Mouse (Mus musculus): Measurements from ENCODE around the gene A3galt2. TPM values are rescaled to one million over a fixed set of nuclear protein-coding genes. Genes with fewer than 3 reads are reported as not detected.

The A3galt2 gene
- polyA plus RNA-seq, 1 experiment from 2014 or later = 0.02 TPM

- Histone ChIP-seq H3K4me2 (ENCODE audit: low read depth, low read length) (no peak overlapping the region), H3K4me1 (ENCODE audit: control insufficient read depth, low read depth, low read length) (peaks cover 5% of the 10 kb centered on the region; the same call in 1 of the 2 replicates), H3K9me3 (replicated peaks; ENCODE audit: control insufficient read depth, low read length) (no peaks in the 10 kb centered on the region), H3K4me3 (ENCODE audit: low read depth, low read length) (no peak overlapping the region), H3K36me3 (ENCODE audit: control insufficient read depth, insufficient read depth) (peaks cover 10% of the 10 kb centered on the region), H3K27ac (ENCODE audit: low read length) (no peak overlapping the region), H3K27me3 (ENCODE audit: control insufficient read depth, insufficient read depth, low read depth, low read length) (no peaks in the 10 kb centered on the region), H3K9ac (ENCODE audit: low read depth, low read length) (no peak overlapping the region)
- 83% methylated on average over 7 of the region's 7 CpGs for whole genome bisulfite sequencing (ENCODE audit: insufficient replicate concordance)
- no peak for ATAC-seq (ENCODE audit: low read depth)
These were observed 26.9 kb downstream of the A3galt2 start for GRCm38 (mm10) chr4:128782037-128782436.

DNA sequence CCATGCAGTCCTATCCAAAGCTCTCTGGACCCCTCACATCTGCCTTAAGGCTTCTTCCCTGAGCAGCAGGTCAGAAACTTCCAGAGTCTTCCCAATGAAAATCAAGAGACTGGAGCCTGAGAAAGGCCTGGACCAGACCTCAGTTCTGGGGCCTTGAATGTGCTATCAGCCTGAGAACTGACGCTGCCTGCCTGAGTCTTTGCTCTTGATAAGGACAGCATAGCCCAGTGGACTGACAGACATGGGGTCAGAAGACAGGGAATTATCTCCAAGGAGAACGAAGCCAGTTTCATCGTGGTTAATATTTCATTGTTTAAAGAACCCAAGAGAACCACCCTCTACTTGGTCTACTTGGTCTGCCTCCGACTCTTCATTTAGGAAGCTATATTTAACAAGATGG, 27.5 kb downstream of the A3galt2 start:
- peaks cover 10% of the 10 kb centered on the region for H3K36me3 ChIP-seq (ENCODE audit: control insufficient read depth, insufficient read depth)
- no peaks in the 10 kb centered on the region for H3K27me3 ChIP-seq (ENCODE audit: control insufficient read depth, insufficient read depth, low read depth, low read length)
- H3K4me1 ChIP-seq (ENCODE audit: control insufficient read depth, low read depth, low read length) = peaks cover 5% of the 10 kb centered on the region; the same call in 1 of the 2 replicates
- H3K4me3 ChIP-seq (ENCODE audit: low read depth, low read length) = no peak overlapping the region
- WGBS (ENCODE audit: insufficient replicate concordance) = 27% methylated on average over 4 of the region's 4 CpGs
- H3K9ac ChIP-seq (ENCODE audit: low read depth, low read length) = no peak overlapping the region
- no peak overlapping the region for H3K4me2 ChIP-seq (ENCODE audit: low read depth, low read length)
- H3K27ac ChIP-seq (ENCODE audit: low read length) = no peak overlapping the region
- H3K9me3 ChIP-seq (replicated peaks; ENCODE audit: control insufficient read depth, low read length) = no peaks in the 10 kb centered on the region
- no peak for ATAC-seq (ENCODE audit: low read depth)

DNA sequence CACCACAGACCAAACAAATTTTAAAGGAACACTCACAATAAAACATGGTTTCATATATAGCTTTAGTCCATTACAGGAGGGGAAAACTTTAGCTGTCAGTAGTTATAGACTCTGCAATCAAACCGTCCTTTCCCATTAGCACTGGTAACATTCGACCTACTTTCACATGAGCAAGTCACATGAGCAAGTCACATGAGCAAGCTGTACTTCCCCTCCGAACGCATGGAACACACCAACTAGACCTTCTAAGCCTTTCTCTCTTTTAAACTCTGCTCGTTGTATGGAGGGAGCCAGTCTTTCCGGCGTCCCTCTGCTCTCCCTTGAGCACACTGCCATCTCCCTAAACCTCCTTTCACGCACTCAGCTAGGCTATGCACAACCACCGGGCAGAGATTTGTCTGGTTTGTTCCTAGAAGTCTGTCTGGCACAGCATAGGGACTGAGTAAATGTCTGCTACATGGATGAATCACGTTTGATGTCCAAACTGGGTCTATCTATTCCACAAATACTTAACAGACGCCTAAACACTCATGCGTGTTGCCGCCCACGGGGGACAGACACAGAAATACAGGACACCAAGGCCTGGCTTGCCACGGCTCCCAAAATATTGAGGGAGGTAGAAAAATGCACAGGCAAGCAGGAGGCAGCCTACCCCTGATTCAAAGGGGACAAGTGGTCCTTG, 29.9 kb downstream of the A3galt2 start:
- H3K4me3 ChIP-seq (ENCODE audit: low read depth, low read length) = no peak overlapping the region
- H3K4me1 ChIP-seq (ENCODE audit: control insufficient read depth, low read depth, low read length) = peaks cover 5% of the 10 kb centered on the region
- no peak overlapping the region for H3K27ac ChIP-seq (ENCODE audit: low read length)
- no peak overlapping the region for H3K4me2 ChIP-seq (ENCODE audit: low read depth, low read length)
- WGBS (ENCODE audit: insufficient replicate concordance) = 81% methylated on average over 15 of the region's 15 CpGs
- peaks cover 10% of the 10 kb centered on the region for H3K36me3 ChIP-seq (ENCODE audit: control insufficient read depth, insufficient read depth)
- no peaks in the 10 kb centered on the region for H3K9me3 ChIP-seq (replicated peaks; ENCODE audit: control insufficient read depth, low read length)
- H3K9ac ChIP-seq (ENCODE audit: low read depth, low read length) = no peak overlapping the region
- ATAC-seq (ENCODE audit: low read depth) = no peak
- no peaks in the 10 kb centered on the region for H3K27me3 ChIP-seq (ENCODE audit: control insufficient read depth, insufficient read depth, low read depth, low read length)

DNA sequence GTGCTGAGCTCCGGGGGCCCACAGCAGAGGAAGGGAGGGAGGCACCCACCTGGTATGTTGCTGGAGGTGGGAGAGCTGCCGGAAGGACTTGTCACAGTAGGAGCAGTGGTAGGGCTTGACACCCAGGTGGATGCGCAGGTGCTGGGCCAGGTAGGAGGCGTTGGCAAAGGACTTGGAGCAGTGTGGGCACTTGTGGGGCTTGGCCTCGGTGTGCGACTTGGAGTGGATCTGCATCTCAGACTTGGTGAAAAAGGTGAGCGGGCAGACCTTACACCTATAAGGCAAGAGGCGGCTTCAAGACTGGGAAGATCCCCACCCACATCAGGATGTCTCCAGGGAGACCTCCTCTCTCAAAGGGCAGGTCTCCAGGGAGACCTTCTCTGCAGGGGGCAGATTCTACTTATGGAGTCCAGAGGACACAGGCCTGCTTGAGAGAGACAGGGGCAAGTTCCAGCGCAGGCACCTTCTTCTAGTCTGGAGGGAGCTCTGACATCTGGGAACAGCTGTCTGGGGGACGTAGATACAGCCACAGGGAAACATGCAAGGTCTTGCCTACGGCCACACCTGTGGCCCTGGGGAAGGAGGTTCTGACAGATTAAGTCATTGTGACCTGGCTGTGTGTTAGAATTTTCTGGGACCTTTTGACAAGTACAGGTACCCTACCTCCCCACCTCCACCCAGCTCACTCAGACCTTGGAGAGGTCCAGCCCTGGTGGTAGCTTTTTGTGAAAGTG, 30.9 kb downstream of the A3galt2 start:
- no peak overlapping the region for H3K9ac ChIP-seq (ENCODE audit: low read depth, low read length)
- H3K27me3 ChIP-seq (ENCODE audit: control insufficient read depth, insufficient read depth, low read depth, low read length) = no peaks in the 10 kb centered on the region
- 85% methylated on average over 11 of the region's 11 CpGs for WGBS (ENCODE audit: insufficient replicate concordance)
- H3K4me1 ChIP-seq (ENCODE audit: control insufficient read depth, low read depth, low read length) = peaks cover 5% of the 10 kb centered on the region
- ATAC-seq (ENCODE audit: low read depth) = no peak
- no peaks in the 10 kb centered on the region for H3K9me3 ChIP-seq (replicated peaks; ENCODE audit: control insufficient read depth, low read length)
- H3K4me3 ChIP-seq (ENCODE audit: low read depth, low read length) = no peak overlapping the region
- H3K27ac ChIP-seq (ENCODE audit: low read length) = no peak overlapping the region
- no peak overlapping the region for H3K4me2 ChIP-seq (ENCODE audit: low read depth, low read length)
- peaks cover 10% of the 10 kb centered on the region for H3K36me3 ChIP-seq (ENCODE audit: control insufficient read depth, insufficient read depth)

DNA sequence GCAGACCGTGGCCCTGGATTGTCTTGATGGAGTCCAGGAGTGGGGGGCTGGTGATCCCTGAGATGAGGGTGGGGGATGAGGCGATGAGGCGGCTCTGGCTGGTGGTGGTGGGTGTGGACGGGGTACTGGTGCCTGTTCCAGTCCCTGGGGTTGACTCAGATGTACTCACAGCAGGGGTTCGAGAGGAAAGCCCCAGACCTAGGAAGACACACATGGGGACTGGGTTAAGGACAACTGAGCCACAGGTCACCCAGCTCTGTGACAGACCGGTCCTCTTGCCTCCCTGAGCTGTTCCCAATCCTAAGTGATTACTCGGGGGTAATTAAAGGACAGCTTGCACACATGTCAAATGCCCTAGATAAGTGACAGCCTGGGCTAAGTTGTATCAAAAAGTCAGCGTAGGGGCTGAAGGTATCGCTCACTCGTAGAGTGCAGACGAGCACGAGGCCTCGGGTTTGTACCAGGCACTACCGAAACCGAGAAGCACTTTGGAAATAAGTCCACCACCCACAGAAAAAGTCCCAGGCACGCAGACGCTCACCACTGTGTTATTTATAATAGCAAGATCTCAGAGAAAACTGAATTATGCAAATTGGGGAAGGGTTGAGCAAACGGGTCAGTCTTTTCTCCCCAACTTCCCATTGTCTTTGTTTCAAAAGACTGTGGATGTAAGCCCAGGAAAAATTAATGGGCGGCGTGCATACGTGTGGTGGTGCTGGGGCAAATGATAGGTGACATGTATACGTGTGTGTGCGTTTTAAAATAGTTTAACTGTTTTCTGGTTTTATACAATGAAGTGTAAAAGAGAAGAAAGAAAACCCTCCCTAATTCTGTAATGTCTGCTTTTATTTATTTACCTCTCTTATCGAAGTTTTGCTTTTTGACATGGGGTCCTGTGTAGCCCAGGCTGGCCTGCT, 32.1 kb downstream of the A3galt2 start:
- 81% methylated on average over 24 of the region's 24 CpGs for WGBS (ENCODE audit: insufficient replicate concordance)
- peaks cover 10% of the 10 kb centered on the region for H3K36me3 ChIP-seq (ENCODE audit: control insufficient read depth, insufficient read depth)

GRCm38 (mm10) chr4:128788108-128788507, 32.9 kb downstream of the A3galt2 start:
- H3K9me3 ChIP-seq (replicated peaks; ENCODE audit: control insufficient read depth, low read length) = no peaks in the 10 kb centered on the region
- peaks cover 10% of the 10 kb centered on the region for H3K36me3 ChIP-seq (ENCODE audit: control insufficient read depth, insufficient read depth)
- no peaks in the 10 kb centered on the region for H3K27me3 ChIP-seq (ENCODE audit: control insufficient read depth, insufficient read depth, low read depth, low read length)
- whole genome bisulfite sequencing (ENCODE audit: insufficient replicate concordance) = 77% methylated on average over 4 of the region's 4 CpGs
- no peak overlapping the region for H3K9ac ChIP-seq (ENCODE audit: low read depth, low read length)
- H3K4me3 ChIP-seq (ENCODE audit: low read depth, low read length) = no peak overlapping the region
- no peak overlapping the region for H3K27ac ChIP-seq (ENCODE audit: low read length)
- no peak for ATAC-seq (ENCODE audit: low read depth)
- H3K4me2 ChIP-seq (ENCODE audit: low read depth, low read length) = no peak overlapping the region
- H3K4me1 ChIP-seq (ENCODE audit: control insufficient read depth, low read depth, low read length) = peaks cover under 1% of the 10 kb centered on the region

More for the DNA sequence above, 32.1 kb downstream of the A3galt2 start:
- Histone ChIP-seq H3K27me3 (ENCODE audit: control insufficient read depth, insufficient read depth, low read depth, low read length) (no peaks in the 10 kb centered on the region), H3K9me3 (replicated peaks; ENCODE audit: control insufficient read depth, low read length) (no peaks in the 10 kb centered on the region), H3K4me1 (ENCODE audit: control insufficient read depth, low read depth, low read length) (peaks cover 5% of the 10 kb centered on the region), H3K4me3 (ENCODE audit: low read depth, low read length) (no peak overlapping the region), H3K4me2 (ENCODE audit: low read depth, low read length) (no peak overlapping the region), H3K27ac (ENCODE audit: low read length) (no peak overlapping the region), H3K9ac (ENCODE audit: low read depth, low read length) (no peak overlapping the region)
- no peak for ATAC-seq (ENCODE audit: low read depth)

- no peaks in the 10 kb centered on the region for H3K9me3 ChIP-seq (replicated peaks; ENCODE audit: control insufficient read depth, low read length)
- H3K27me3 ChIP-seq (ENCODE audit: control insufficient read depth, insufficient read depth, low read depth, low read length) = no peaks in the 10 kb centered on the region
- peak overlapping the region; percentile 47 for H3K4me2 ChIP-seq (ENCODE audit: low read depth, low read length)
- H3K36me3 ChIP-seq (ENCODE audit: control insufficient read depth, insufficient read depth) = peaks cover 5% of the 10 kb centered on the region
- H3K27ac ChIP-seq (ENCODE audit: low read length) = no peak overlapping the region
- no peak overlapping the region for H3K9ac ChIP-seq (ENCODE audit: low read depth, low read length)
- H3K4me1 ChIP-seq (ENCODE audit: control insufficient read depth, low read depth, low read length) = no peaks in the 10 kb centered on the region; the same call in none of the 2 replicates
- peak; percentile 30; the same call in 1 of the 2 replicates for ATAC-seq (ENCODE audit: low read depth)
- peak overlapping the region; percentile 41 for H3K4me3 ChIP-seq (ENCODE audit: low read depth, low read length)
- 68% methylated on average over 18 of the region's 18 CpGs for WGBS (ENCODE audit: insufficient replicate concordance)
These were observed 34.5 kb downstream of the A3galt2 start for GRCm38 (mm10) chr4:128789646-128790045.

DNA sequence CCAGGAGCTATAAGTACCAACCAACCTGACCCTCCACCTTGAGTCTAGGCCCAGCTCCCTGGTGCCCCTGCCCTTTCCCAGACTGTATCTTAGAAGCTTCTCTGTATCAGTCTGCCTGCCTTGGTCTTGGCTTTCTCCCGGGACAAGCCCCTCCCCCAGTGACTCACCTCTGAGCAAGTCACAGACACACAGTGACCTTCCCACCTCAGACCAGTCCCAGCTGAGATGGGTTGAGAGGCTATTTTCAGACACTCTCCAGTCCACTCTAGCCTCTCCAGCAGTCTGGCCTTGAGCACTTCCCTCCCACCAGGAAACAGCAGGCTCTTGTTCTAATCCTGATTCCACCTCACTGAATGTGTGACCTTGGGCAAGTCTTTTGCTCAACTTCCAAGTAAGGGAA, 38.5 kb downstream of the A3galt2 start:
- 43% methylated on average over 1 of the region's 1 CpGs for WGBS (ENCODE audit: insufficient replicate concordance)
- H3K4me1 ChIP-seq (ENCODE audit: control insufficient read depth, low read depth, low read length) = peaks cover 15% of the 10 kb centered on the region
- no peaks in the 10 kb centered on the region for H3K9me3 ChIP-seq (replicated peaks; ENCODE audit: control insufficient read depth, low read length)
- no peaks in the 10 kb centered on the region for H3K36me3 ChIP-seq (ENCODE audit: control insufficient read depth, insufficient read depth)
- H3K4me2 ChIP-seq (ENCODE audit: low read depth, low read length) = no peak overlapping the region
- no peak overlapping the region for H3K4me3 ChIP-seq (ENCODE audit: low read depth, low read length)
- H3K27ac ChIP-seq (ENCODE audit: low read length) = no peak overlapping the region
- H3K9ac ChIP-seq (ENCODE audit: low read depth, low read length) = no peak overlapping the region
- ATAC-seq (ENCODE audit: low read depth) = no peak
- H3K27me3 ChIP-seq (ENCODE audit: control insufficient read depth, insufficient read depth, low read depth, low read length) = no peaks in the 10 kb centered on the region
